Mouse (Mus musculus) ES-E14 (cell line): ENCODE data around the gene Rela. TPM values are rescaled to one million over a fixed set of nuclear protein-coding genes. Genes with fewer than 3 reads are reported as not detected.
"Not testable (repeated sequence)": the region's sequence is repeated elsewhere in the genome, so short reads cannot be mapped to it uniquely, and the experiment has no call there.

Experiments used
- DNase-seq: peaks from one replicate; pipeline ENCODE4 v3.0.0-alpha.2; 2013; ENCODE audit warnings: low read depth, low spot score
- H3K27ac ChIP-seq: 2 replicates; pipeline ENCODE4 v1.5.1; 2012; ENCODE audit warnings: low read depth, mild to moderate bottlenecking, low read length, moderate library complexity, mixed read lengths; ENCODE audit not compliant: poor library complexity, insufficient read depth, severe bottlenecking
- H3K36me3 ChIP-seq: 2 replicates; pipeline ENCODE4 v1.6.1; 2012; ENCODE audit warnings: mild to moderate bottlenecking, low read length, moderate library complexity, mixed read lengths; ENCODE audit not compliant: control insufficient read depth, poor library complexity, insufficient read depth, severe bottlenecking
- H3K4me1 ChIP-seq, 2 experiments: fragments of 150-350 bp in 1 of 2; sonication (generic) in 1 of 2; 2 replicates each; pipeline ENCODE4 v1.6.1; 2012; ENCODE audit warnings: low read length in 2 of 2, mild to moderate bottlenecking in 1 of 2, mixed read lengths in 1 of 2; ENCODE audit not compliant: control insufficient read depth in 2 of 2, insufficient read depth in 2 of 2, poor library complexity in 1 of 2
- H3K4me3 ChIP-seq, 2 experiments: fragments of 150-350 bp in 1 of 2; sonication (generic) in 1 of 2; 2 replicates each; pipeline ENCODE4 v1.5.1; 2012; ENCODE audit warnings: low read length in 2 of 2, low read depth in 1 of 2, mild to moderate bottlenecking in 1 of 2, mixed read lengths in 1 of 2; ENCODE audit not compliant: insufficient read depth in 1 of 2, poor library complexity in 1 of 2, severe bottlenecking in 1 of 2
- H3K9ac ChIP-seq: 2 replicates; pipeline ENCODE4 v1.6.1; 2012; ENCODE audit warnings: low read depth, mild to moderate bottlenecking, low read length, mixed read lengths; ENCODE audit not compliant: poor library complexity, insufficient read depth, severe bottlenecking
- H3K9me3 ChIP-seq: fragments of 150-350 bp; sonication (generic); 2 replicates; pipeline ENCODE4 v1.6.1; 2012; ENCODE audit warnings: low read depth, mild to moderate bottlenecking, low read length; ENCODE audit not compliant: control insufficient read depth, insufficient read depth
- CHD2 ChIP-seq: IDR thresholded peaks from 2 replicates; pipeline ENCODE4 v1.6.1; 2014; ENCODE audit warnings: mild to moderate bottlenecking, low read depth, low read length, inconsistent platforms
- HCFC1 ChIP-seq: IDR thresholded peaks from 2 replicates; pipeline ENCODE4 v1.6.1; 2012; ENCODE audit warnings: low read length, inconsistent platforms, borderline replicate concordance; ENCODE audit not compliant: insufficient read depth
- MAFK ChIP-seq: IDR thresholded peaks from 2 replicates; pipeline ENCODE4 v1.6.1; 2014; ENCODE audit warnings: mild to moderate bottlenecking, low read depth, low read length, inconsistent platforms; ENCODE audit not compliant: insufficient read depth
- ZC3H11A ChIP-seq: IDR thresholded peaks from 2 replicates; pipeline ENCODE4 v1.6.1; 2012; ENCODE audit warnings: low read depth, mild to moderate bottlenecking, inconsistent platforms, low read length, borderline replicate concordance
- ZNF384 ChIP-seq: IDR thresholded peaks from 2 replicates; pipeline ENCODE4 v1.6.1; 2012; ENCODE audit warnings: low read depth, low read length, inconsistent platforms
- in situ Hi-C, 2 experiments: fragments of 600-800 bp; cut with MboI; formaldehyde crosslinking; loops; one replicate each; pipeline ENCODE4 v1.15.1; 2025; ENCODE audit warnings: low sequenced_read_pairs in 2 of 2, inconsistent platforms in 1 of 2; ENCODE audit not compliant: unreplicated experiment in 2 of 2
- total RNA-seq: library from RNA; depleted of rRNA; stranded (reverse); fragments of 300-350 nt; gene quantifications from 2 replicates; pipeline ENCODE4 v1.2.3, GENCODE M21; 2012

Rela gene
- total RNA-seq, 1 experiment = 12.1 TPM

DNA sequence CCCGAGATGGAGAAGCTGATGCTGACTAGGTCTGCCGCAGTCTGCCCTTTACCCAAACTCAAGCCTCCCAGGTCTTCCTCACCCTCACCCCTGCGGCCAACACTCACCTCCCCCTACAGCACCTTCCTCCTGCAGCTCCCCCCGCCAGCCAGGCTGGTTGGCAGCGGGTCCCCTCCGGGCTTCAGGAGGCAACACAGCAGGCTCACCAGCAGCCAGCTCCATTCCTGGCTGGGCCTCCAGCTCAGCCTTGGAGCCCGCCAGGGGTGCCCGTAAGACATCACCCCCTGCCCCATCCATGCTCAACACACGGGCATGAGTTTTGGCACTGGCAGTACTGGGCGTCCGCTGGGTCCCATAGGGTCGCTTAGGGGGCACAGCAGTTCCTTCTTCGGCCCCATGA is 47.7 kb downstream of the Rela start:
- H3K27ac ChIP-seq = no peak overlapping the region
- in situ Hi-C loops = no loop called here
- no peaks in the 10 kb centered on the region for H3K9me3 ChIP-seq
- H3K9ac ChIP-seq = no peak overlapping the region
- 0 out of 4 replicates have a peak overlapping the region, but pooled peaks of 1 of the 2 experiments have one; percentile 2 for H3K4me3 ChIP-seq
- peaks cover 4 to 6% of the 10 kb centered on the region in 2 experiments; a peak in 2 of 4 replicates for H3K4me1 ChIP-seq
- peaks cover 44% of the 10 kb centered on the region for H3K36me3 ChIP-seq
- TF ChIP-seq CHD2 = no peak
- no peak for TF ChIP-seq ZNF384
- TF ChIP-seq HCFC1 = no peak
- no peak for TF ChIP-seq ZC3H11A
- no peak for TF ChIP-seq MAFK
- DNase-seq = no peak

DNA sequence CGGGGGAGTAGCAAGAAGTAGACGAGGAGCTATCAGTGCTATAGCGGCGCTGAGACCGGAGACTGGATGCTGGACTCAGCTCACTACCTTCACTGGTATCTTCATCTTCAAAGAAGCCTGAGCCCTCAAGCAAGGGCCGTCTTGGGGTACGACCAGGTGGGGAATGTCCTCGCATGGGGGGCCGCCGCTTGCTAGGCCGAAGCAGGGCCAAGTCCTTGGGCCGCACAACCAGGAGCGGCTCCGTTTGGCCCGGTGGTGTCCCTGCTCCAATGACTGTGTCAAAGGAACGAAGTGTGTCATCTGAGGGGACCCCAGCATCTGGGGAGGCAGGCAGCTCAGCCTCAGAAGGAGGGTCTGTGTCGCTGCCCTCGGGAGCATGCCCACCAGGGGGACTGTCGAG is 48.1 kb downstream of the Rela start:
- H3K27ac ChIP-seq = no peak overlapping the region
- in situ Hi-C loops = no loop called here
- H3K9ac ChIP-seq = no peak overlapping the region
- H3K4me1 ChIP-seq = peaks cover 4 to 10% of the 10 kb centered on the region in 2 experiments; a peak in 2 of 4 replicates
- no peak overlapping the region for H3K4me3 ChIP-seq
- TF ChIP-seq HCFC1 (no peak), ZC3H11A (no peak), CHD2 (no peak), ZNF384 (no peak), MAFK (no peak)
- H3K9me3 ChIP-seq = no peaks in the 10 kb centered on the region
- DNase-seq = no peak
- H3K36me3 ChIP-seq = peaks cover 44% of the 10 kb centered on the region

DNA sequence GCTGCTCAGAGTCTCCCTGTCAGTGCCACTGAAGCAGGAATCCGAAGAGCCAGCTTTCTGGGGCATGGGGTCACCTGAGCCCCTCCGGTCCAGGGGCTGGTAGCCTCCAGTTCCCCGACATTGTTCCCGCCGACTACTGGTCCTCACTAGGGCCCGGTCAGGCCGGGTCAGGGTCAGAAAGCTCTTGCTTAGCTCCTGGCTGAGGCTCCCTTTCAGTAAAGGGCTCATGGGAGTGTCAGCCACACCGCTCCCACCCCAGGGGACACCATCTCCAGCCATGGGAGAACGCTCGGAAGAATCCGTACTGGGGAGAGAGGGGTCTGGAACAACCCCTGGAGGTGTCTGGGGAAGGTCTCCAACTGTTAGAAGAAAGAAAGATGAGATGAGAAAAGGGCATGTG is 48.6 kb downstream of the Rela start:
- DNase-seq = no peak
- TF ChIP-seq ZC3H11A = no peak
- no peak for TF ChIP-seq HCFC1
- TF ChIP-seq ZNF384 = no peak
- no peak for TF ChIP-seq CHD2
- no peak for TF ChIP-seq MAFK
- Histone ChIP-seq H3K4me1 (peaks cover 4 to 13% of the 10 kb centered on the region in 2 experiments; a peak in 2 of 4 replicates), H3K9ac (no peak overlapping the region), H3K4me3 (no peak overlapping the region), H3K36me3 (peaks cover 45% of the 10 kb centered on the region), H3K9me3 (no peaks in the 10 kb centered on the region), H3K27ac (no peak overlapping the region)
- in situ Hi-C loops = no loop called here

DNA sequence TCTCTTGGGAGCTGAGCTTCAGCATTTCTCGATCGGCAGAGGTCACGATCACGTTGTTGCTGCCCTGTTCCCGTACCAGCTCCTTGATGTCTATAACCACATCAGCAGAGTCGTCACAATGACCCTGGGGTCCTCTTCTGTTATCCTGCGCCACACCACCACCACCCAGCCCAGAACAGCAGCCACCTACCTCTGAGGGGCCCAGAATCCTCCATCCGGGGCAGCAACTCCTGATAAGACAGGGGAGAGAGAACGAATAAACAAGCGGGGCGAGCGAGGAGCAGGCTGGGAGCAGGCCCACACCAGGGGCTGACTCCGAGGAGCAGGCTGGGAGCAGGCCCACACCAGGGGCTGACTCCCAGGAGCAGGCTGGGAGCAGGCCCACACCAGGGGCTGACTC is 49.2 kb downstream of the Rela start:
- DNase-seq = no peak
- Histone ChIP-seq H3K4me1 (peaks cover 4 to 13% of the 10 kb centered on the region in 2 experiments; a peak in 2 of 4 replicates), H3K4me3 (no peak overlapping the region), H3K36me3 (peaks cover 44% of the 10 kb centered on the region), H3K9ac (no peak overlapping the region), H3K9me3 (no peaks in the 10 kb centered on the region), H3K27ac (no peak overlapping the region)
- TF ChIP-seq ZNF384 = no peak
- TF ChIP-seq CHD2 = no peak
- TF ChIP-seq ZC3H11A = no peak
- TF ChIP-seq HCFC1 = no peak
- no peak for TF ChIP-seq MAFK
- in situ Hi-C loops = no loop called here

DNA sequence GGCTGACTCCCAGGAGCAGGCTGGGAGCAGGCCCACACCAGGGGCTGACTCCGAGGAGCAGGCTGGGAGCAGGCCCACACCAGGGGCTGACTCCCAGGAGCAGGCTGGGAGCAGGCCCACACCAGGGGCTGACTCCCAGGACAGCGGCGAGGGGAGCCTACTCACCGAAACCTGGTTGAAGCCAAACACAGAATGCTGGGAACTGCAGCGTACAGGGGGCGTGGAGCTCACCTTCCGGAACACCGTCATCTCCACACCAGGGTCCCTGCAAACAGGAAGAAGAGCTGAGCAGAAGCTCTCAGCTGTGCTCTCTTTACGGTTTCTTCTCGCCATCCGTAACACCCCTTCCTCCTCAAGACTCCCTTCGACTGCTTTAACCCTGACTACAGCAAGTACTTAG is 49.7 kb downstream of the Rela start:
- H3K9me3 ChIP-seq, H3K27ac ChIP-seq, DNase-seq, H3K9ac ChIP-seq, in situ Hi-C loops, H3K4me3 ChIP-seq: not testable (repeated sequence)
- Histone ChIP-seq H3K36me3 (peaks cover 42% of the 10 kb centered on the region), H3K4me1 (peaks cover 4 to 13% of the 10 kb centered on the region in 2 experiments; a peak in 2 of 4 replicates)
